Mouse (Mus musculus) bone marrow macrophage, adult 2 months (primary cell): Measurements from ENCODE around the gene Stx3.

Experiments used
- CTCF ChIP-seq: IDR thresholded peaks from 2 replicates; pipeline ENCODE4 v1.5.1; 2012; ENCODE audit warnings: low read depth, mild to moderate bottlenecking, low read length, moderate library complexity
- POLR2A ChIP-seq: IDR thresholded peaks from 2 replicates; pipeline ENCODE4 v1.6.1; 2012; ENCODE audit warnings: mild to moderate bottlenecking, low read depth, low read length, borderline replicate concordance

DNA sequence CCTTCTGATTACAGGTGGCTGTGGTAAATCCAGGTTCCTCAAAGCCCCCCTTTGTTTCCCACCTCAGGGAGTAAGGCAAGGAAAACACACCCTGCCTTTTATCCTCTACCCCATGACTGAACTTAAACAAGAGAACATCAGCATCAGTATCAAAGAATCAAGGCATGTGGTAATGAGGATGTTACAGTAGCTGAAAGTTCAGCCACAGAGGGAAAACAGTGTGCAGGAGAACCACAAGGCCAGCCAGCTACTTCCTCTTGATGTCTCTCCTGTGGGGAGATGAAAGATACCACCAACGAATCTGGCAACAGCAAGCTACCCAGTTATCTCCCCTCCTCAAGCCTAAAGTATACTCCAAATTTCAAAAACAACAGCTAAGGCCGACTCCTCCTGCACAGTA, 12.0 kb downstream of the Stx3 start:
- TF ChIP-seq POLR2A (no peak), CTCF (no peak)
